Mouse (Mus musculus) embryonic facial prominence, embryonic 13.5 days (tissue): ENCODE measurements around the gene Taar7b. TPM values are rescaled to one million over a fixed set of nuclear protein-coding genes. Genes with fewer than 3 reads are reported as not detected.

Source experiments
- ATAC-seq: fragments of 200-750 bp; cut with Nextera tagmentation; 2 replicates; pipeline ENCODE4 v1.8.0; 2017; ENCODE audit warnings: low read depth; ENCODE audit not compliant: insufficient number of reproducible peaks, insufficient read depth, low FRiP score, low TSS enrichment
- H3K27ac ChIP-seq: fragments of 300-500 bp; sonication (generic); 2 replicates; pipeline ENCODE4 v1.5.1; 2015; ENCODE audit warnings: moderate library complexity, mild to moderate bottlenecking, inconsistent platforms
- H3K27me3 ChIP-seq: fragments of 300-500 bp; sonication (generic); 2 replicates; pipeline ENCODE4 v1.6.1; 2015; ENCODE audit warnings: mild to moderate bottlenecking, inconsistent platforms
- H3K36me3 ChIP-seq: fragments of 300-500 bp; sonication (generic); 2 replicates; pipeline ENCODE4 v1.6.1; 2015; ENCODE audit warnings: mild to moderate bottlenecking, inconsistent platforms
- H3K4me1 ChIP-seq: fragments of 300-500 bp; sonication (generic); 2 replicates; pipeline ENCODE4 v1.6.1; 2015; ENCODE audit warnings: inconsistent platforms
- H3K4me2 ChIP-seq: fragments of 300-500 bp; sonication (generic); 2 replicates; pipeline ENCODE4 v1.6.1; 2015; ENCODE audit warnings: moderate library complexity, mild to moderate bottlenecking, inconsistent platforms
- H3K4me3 ChIP-seq: fragments of 300-500 bp; sonication (generic); 2 replicates; pipeline ENCODE4 v1.5.1; 2015; ENCODE audit warnings: mild to moderate bottlenecking, inconsistent platforms
- H3K9ac ChIP-seq: fragments of 300-500 bp; sonication (generic); 2 replicates; pipeline ENCODE4 v1.6.1; 2015; ENCODE audit warnings: mild to moderate bottlenecking, inconsistent platforms
- H3K9me3 ChIP-seq: fragments of 300-500 bp; sonication (generic); 2 replicates; pipeline ENCODE4 v1.6.1; 2016; ENCODE audit warnings: inconsistent platforms
- WGBS: fragments of 180-500 bp; shearing (Covaris S2); methylation state at CpG from one replicate; pipeline ENCODE4 v1.1.7; 2015; ENCODE audit warnings: mixed read lengths; 5-methylcytosine and 5-hydroxymethylcytosine counted together
- polyA plus RNA-seq: library from polyadenylated mRNA; unstranded; fragments of >200 nt; fragmentation: Nextera tagmentation; extraction: Ambion mirVana; gene quantifications from 2 replicates; pipeline ENCODE4 v1.2.1, GENCODE M21; 2015

Taar7b gene
- not detected in 2 replicates for polyA plus RNA-seq

- H3K9ac ChIP-seq = no peak within 1 kb of the TSS
- WGBS = 80% methylated on average over 1 of the region's 1 CpGs
- no peaks in the 10 kb centered on the region for H3K9me3 ChIP-seq
- no peak within 1 kb of the TSS for H3K4me2 ChIP-seq
- no peaks in the 10 kb centered on the region for H3K36me3 ChIP-seq
- no peaks in the 10 kb centered on the region for H3K27me3 ChIP-seq
- no peaks in the 10 kb centered on the region for H3K4me1 ChIP-seq
- H3K4me3 ChIP-seq = no peak within 1 kb of the TSS
- H3K27ac ChIP-seq = no peak within 1 kb of the TSS
- no peak for ATAC-seq
These were observed at the start of gene Taar7b for GRCm38 (mm10) chr10:23999639-24000038. Taar7b (plus strand) TSS chr10:23999939.

GRCm38 (mm10) chr10:23951714-23952113 lies 48.0 kb upstream of the Taar7b start:
- Histone ChIP-seq H3K9me3 (no peaks in the 10 kb centered on the region), H3K27ac (no peak overlapping the region), H3K36me3 (no peaks in the 10 kb centered on the region), H3K27me3 (no peaks in the 10 kb centered on the region), H3K4me3 (no peak overlapping the region), H3K4me2 (no peak overlapping the region), H3K4me1 (no peaks in the 10 kb centered on the region), H3K9ac (no peak overlapping the region)
- ATAC-seq = no peak
- 75% methylated on average over 6 of the region's 6 CpGs for WGBS

GRCm38 (mm10) chr10:23959071-23959470 lies 40.7 kb upstream of the Taar7b start:
- 0 out of 2 replicates have a peak, but pooled peaks cover 4% of the 10 kb centered on the region for H3K27me3 ChIP-seq
- H3K27ac ChIP-seq = no peak overlapping the region
- H3K4me1 ChIP-seq = no peaks in the 10 kb centered on the region
- no peaks in the 10 kb centered on the region for H3K9me3 ChIP-seq
- no peak overlapping the region for H3K4me3 ChIP-seq
- H3K9ac ChIP-seq = no peak overlapping the region
- no peaks in the 10 kb centered on the region for H3K36me3 ChIP-seq
- 55% methylated on average over 3 of the region's 3 CpGs for WGBS
- ATAC-seq = no peak
- H3K4me2 ChIP-seq = no peak overlapping the region

- ATAC-seq = no peak
- WGBS = 92% methylated on average over 13 of the region's 13 CpGs
- Histone ChIP-seq H3K4me1 (no peaks in the 10 kb centered on the region), H3K27me3 (0 out of 2 replicates have a peak, but pooled peaks cover 4% of the 10 kb centered on the region), H3K27ac (no peak within 1 kb of the TSS), H3K9ac (no peak within 1 kb of the TSS), H3K9me3 (no peaks in the 10 kb centered on the region), H3K36me3 (no peaks in the 10 kb centered on the region), H3K4me3 (no peak within 1 kb of the TSS), H3K4me2 (no peak within 1 kb of the TSS)
These were observed 39.3 kb upstream of the Taar7b start, which contains the start of gene Taar4 for GRCm38 (mm10) chr10:23960444-23960915. Taar4 (plus strand) TSS chr10:23960494.

- no peak overlapping the region for H3K4me2 ChIP-seq
- no peak overlapping the region for H3K27ac ChIP-seq
- no peaks in the 10 kb centered on the region for H3K27me3 ChIP-seq
- H3K36me3 ChIP-seq = no peaks in the 10 kb centered on the region
- no peaks in the 10 kb centered on the region for H3K4me1 ChIP-seq
- 56% methylated on average over 3 of the region's 3 CpGs for WGBS
- H3K9me3 ChIP-seq = no peaks in the 10 kb centered on the region
- no peak overlapping the region for H3K4me3 ChIP-seq
- no peak overlapping the region for H3K9ac ChIP-seq
- no peak for ATAC-seq
These were observed 36.3 kb upstream of the Taar7b start for GRCm38 (mm10) chr10:23963444-23963843.

GRCm38 (mm10) chr10:23964921-23965610 lies 34.7 kb upstream of the Taar7b start:
- Histone ChIP-seq H3K4me2 (no peak overlapping the region), H3K9me3 (no peaks in the 10 kb centered on the region), H3K36me3 (no peaks in the 10 kb centered on the region), H3K9ac (no peak overlapping the region), H3K27me3 (no peaks in the 10 kb centered on the region), H3K4me1 (no peaks in the 10 kb centered on the region), H3K27ac (no peak overlapping the region), H3K4me3 (no peak overlapping the region)
- ATAC-seq = no peak
- WGBS = 89% methylated on average over 6 of the region's 6 CpGs

GRCm38 (mm10) chr10:23970656-23971165 lies 29.0 kb upstream of the Taar7b start, which contains the start of gene Taar5:
Taar5 (plus strand) TSS chr10:23970706.
- Histone ChIP-seq H3K27ac (no peak within 1 kb of the TSS), H3K9me3 (no peaks in the 10 kb centered on the region), H3K27me3 (no peaks in the 10 kb centered on the region), H3K4me2 (no peak within 1 kb of the TSS), H3K4me3 (no peak within 1 kb of the TSS), H3K4me1 (no peaks in the 10 kb centered on the region), H3K36me3 (no peaks in the 10 kb centered on the region), H3K9ac (no peak within 1 kb of the TSS)
- WGBS = 90% methylated on average over 11 of the region's 11 CpGs
- ATAC-seq = no peak

- Histone ChIP-seq H3K36me3 (no peaks in the 10 kb centered on the region), H3K4me2 (no peak overlapping the region), H3K4me1 (no peaks in the 10 kb centered on the region), H3K9ac (no peak overlapping the region), H3K4me3 (no peak overlapping the region), H3K27me3 (no peaks in the 10 kb centered on the region), H3K9me3 (no peaks in the 10 kb centered on the region), H3K27ac (no peak overlapping the region)
- WGBS = 81% methylated on average over 5 of the region's 5 CpGs
- ATAC-seq = no peak
These were observed 28.5 kb upstream of the Taar7b start for GRCm38 (mm10) chr10:23971256-23971655.

GRCm38 (mm10) chr10:23977958-23978357 lies 21.8 kb upstream of the Taar7b start:
- H3K4me2 ChIP-seq = no peak overlapping the region
- 44% methylated on average over 4 of the region's 4 CpGs for WGBS
- H3K27me3 ChIP-seq = no peaks in the 10 kb centered on the region
- ATAC-seq = no peak
- no peak overlapping the region for H3K27ac ChIP-seq
- H3K4me1 ChIP-seq = no peaks in the 10 kb centered on the region
- H3K36me3 ChIP-seq = no peaks in the 10 kb centered on the region
- H3K9me3 ChIP-seq = no peaks in the 10 kb centered on the region
- no peak overlapping the region for H3K9ac ChIP-seq
- H3K4me3 ChIP-seq = no peak overlapping the region

GRCm38 (mm10) chr10:23978901-23979705 lies 20.6 kb upstream of the Taar7b start:
- Histone ChIP-seq H3K9ac (no peak overlapping the region), H3K4me3 (no peak overlapping the region), H3K4me2 (no peak overlapping the region), H3K36me3 (no peaks in the 10 kb centered on the region), H3K9me3 (no peaks in the 10 kb centered on the region), H3K27me3 (no peaks in the 10 kb centered on the region), H3K27ac (no peak overlapping the region), H3K4me1 (no peaks in the 10 kb centered on the region)
- WGBS = 39% methylated on average over 16 of the region's 16 CpGs
- ATAC-seq = no peak

- Histone ChIP-seq H3K4me2 (no peak within 1 kb of the TSS), H3K27ac (no peak within 1 kb of the TSS), H3K4me3 (no peak within 1 kb of the TSS), H3K4me1 (no peaks in the 10 kb centered on the region), H3K36me3 (no peaks in the 10 kb centered on the region), H3K9me3 (no peaks in the 10 kb centered on the region), H3K9ac (no peak within 1 kb of the TSS), H3K27me3 (no peaks in the 10 kb centered on the region)
- WGBS = 72% methylated on average over 8 of the region's 8 CpGs
- ATAC-seq = no peak
These were observed 14.2 kb upstream of the Taar7b start, which contains the start of gene Taar6 for GRCm38 (mm10) chr10:23985546-23985945. Taar6 (minus strand) TSS chr10:23985646.
